ENCODE assay signal across 23 mouse cellular contexts in the genomic region with DNA sequence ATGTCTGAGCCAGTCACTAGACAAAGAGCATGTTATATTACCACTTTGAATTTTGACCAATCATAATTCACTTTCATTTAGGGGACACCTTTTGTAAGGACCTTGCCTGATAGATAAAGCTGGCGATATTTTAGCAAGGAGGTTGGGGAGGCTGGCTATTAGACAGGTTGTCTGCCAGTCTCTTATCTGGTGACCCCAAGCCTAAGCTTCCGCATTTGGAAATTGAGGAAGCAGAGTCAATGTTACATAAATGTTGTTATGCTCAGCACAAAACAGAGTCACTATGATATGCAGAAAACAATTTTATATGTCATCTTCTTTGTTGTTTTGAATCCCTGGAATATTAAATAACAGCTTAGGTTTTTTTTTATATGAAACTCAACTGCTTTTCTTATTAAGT.
DNase-seq lines count a peak whose midpoint lies in the region; ATAC-seq and TF ChIP-seq lines count a peak whose summit lies in the region.
"Had no signal": no experiment of that assay in that cellular context is flagged by ENCODE, and none has a peak within 500 bp of the region (broad histone marks: within the 10 kb centered on the region; RNA-seq: fewer than 3 reads in every experiment).

No protein-coding gene starts in this region.

- no peak overlapping the region for H3K9ac ChIP-seq in liver, adult 2 months (ENCODE audit: low read depth, low read length)
- no peak overlapping the region for H3K9ac ChIP-seq in liver, embryonic 12.5 days
- no peak overlapping the region for H3K9ac ChIP-seq in neural tube, embryonic 13.5 days
- H3K9ac ChIP-seq: embryonic facial prominence, embryonic 12.5 days; embryonic facial prominence, embryonic 15.5 days; forebrain, postnatal 0 days; hindbrain, embryonic 13.5 days had no signal

- ATAC-seq in liver, embryonic 12.5 days, result no peak
- ATAC-seq in neural tube, embryonic 13.5 days (ENCODE audit: low read depth), result no peak
- 0 out of 2 replicates have a peak, but pooled peaks have one; percentile 39 for ATAC-seq in megakaryocyte progenitor cell, adult 5-6 weeks (replicated peaks; ENCODE audit: poor library complexity)
- ATAC-seq: forebrain, embryonic 14.5 days; forebrain, postnatal 0 days; hindbrain, embryonic 16.5 days; Patski had no signal

- peak; percentile 5 for DNase-seq in liver, adult 2 months (ENCODE audit: extremely low read depth, low read depth, low spot score)
- DNase-seq in neural tube, embryonic 10.5 days (ENCODE audit: extremely low spot score, low spot score), result no peak
- DNase-seq in layer of hippocampus, postnatal 36 days, result no peak
- DNase-seq: adrenal gland, postnatal 10 days; adrenal gland, postnatal 36 days; cerebellum, adult 18-20 months; cerebellum, adult 9-10 months; cerebellum, postnatal 14 days; forebrain, postnatal 0 days; gastrocnemius, adult 2 months; gastrocnemius, postnatal 14 days; heart, adult 11 months had no signal

- no peaks in the 10 kb centered on the region for H3K4me1 ChIP-seq in liver, adult 2 months (ENCODE audit: control insufficient read depth, insufficient read depth, low read length)
- H3K4me1 ChIP-seq in liver, embryonic 12.5 days, result no peaks in the 10 kb centered on the region
- no peaks in the 10 kb centered on the region for H3K4me1 ChIP-seq in neural tube, embryonic 13.5 days (replicated peaks)
- H3K4me1 ChIP-seq: embryonic facial prominence, embryonic 12.5 days; embryonic facial prominence, embryonic 15.5 days; hindbrain, embryonic 10.5 days; hindbrain, embryonic 13.5 days had no signal

- H3K4me3 ChIP-seq in liver, adult 2 months (ENCODE audit: insufficient read depth, low read depth, low read length), result no peak overlapping the region
- no peak overlapping the region for H3K4me3 ChIP-seq in liver, embryonic 12.5 days
- no peak overlapping the region for H3K4me3 ChIP-seq in neural tube, embryonic 13.5 days
- H3K4me3 ChIP-seq: embryonic facial prominence, embryonic 12.5 days; embryonic facial prominence, embryonic 15.5 days; gastrocnemius, adult 2 months; hindbrain, embryonic 10.5 days; hindbrain, embryonic 13.5 days had no signal

- no peak for TF ChIP-seq POLR2A in liver, adult 2 months (IDR thresholded peaks at IDR 0.05; ENCODE audit: extremely low read depth, insufficient read depth, low read length)

- WGBS in liver, adult 2 months, result 58% methylated on average over 2 of the region's 2 CpGs
- 53% methylated on average over 2 of the region's 2 CpGs for WGBS in liver, embryonic 12.5 days (ENCODE audit: insufficient replicate concordance)
- 86% methylated on average over 2 of the region's 2 CpGs for WGBS in neural tube, embryonic 13.5 days

- H3K4me2 ChIP-seq in liver, embryonic 12.5 days, result no peak overlapping the region
- no peak overlapping the region for H3K4me2 ChIP-seq in neural tube, embryonic 13.5 days
- H3K4me2 ChIP-seq: embryonic facial prominence, embryonic 12.5 days; embryonic facial prominence, embryonic 15.5 days; heart, embryonic 11.5 days; hindbrain, embryonic 13.5 days had no signal

- no peaks in the 10 kb centered on the region for H3K36me3 ChIP-seq in liver, adult 2 months (ENCODE audit: control insufficient read depth, insufficient read depth, low read length)
- no peaks in the 10 kb centered on the region for H3K36me3 ChIP-seq in liver, embryonic 12.5 days
- H3K36me3 ChIP-seq in neural tube, embryonic 13.5 days, result no peaks in the 10 kb centered on the region
- H3K36me3 ChIP-seq: embryonic facial prominence, embryonic 12.5 days; embryonic facial prominence, embryonic 15.5 days; hindbrain, embryonic 10.5 days; hindbrain, embryonic 13.5 days had no signal

- H3K79me2 ChIP-seq in liver, adult 2 months (ENCODE audit: control insufficient read depth, insufficient read depth, low read length), result no peaks in the 10 kb centered on the region

- no peaks in the 10 kb centered on the region for H3K27me3 ChIP-seq in liver, adult 2 months (ENCODE audit: control insufficient read depth, insufficient read depth, low read length)
- no peaks in the 10 kb centered on the region for H3K27me3 ChIP-seq in liver, embryonic 12.5 days (replicated peaks)
- no peaks in the 10 kb centered on the region for H3K27me3 ChIP-seq in neural tube, embryonic 13.5 days
- H3K27me3 ChIP-seq: embryonic facial prominence, embryonic 12.5 days; embryonic facial prominence, embryonic 15.5 days; hindbrain, embryonic 13.5 days; Patski had no signal

- no peak for TF ChIP-seq CTCF in liver, adult 2 months (IDR thresholded peaks at IDR 0.05; ENCODE audit: low read depth, low read length)

- no peak overlapping the region for H3K27ac ChIP-seq in liver, adult 2 months (replicated peaks; ENCODE audit: insufficient read depth, low read depth, low read length)
- no peak overlapping the region for H3K27ac ChIP-seq in liver, embryonic 12.5 days
- H3K27ac ChIP-seq in neural tube, embryonic 13.5 days (replicated peaks), result 0 out of 2 replicates have a peak overlapping the region, but pooled peaks have one; percentile 13
- H3K27ac ChIP-seq: embryonic facial prominence, embryonic 12.5 days; embryonic facial prominence, embryonic 15.5 days; gastrocnemius, adult 2 months; hindbrain, embryonic 10.5 days; hindbrain, embryonic 13.5 days had no signal

- H3K9me3 ChIP-seq in liver, embryonic 12.5 days (replicated peaks), result no peaks in the 10 kb centered on the region
- H3K9me3 ChIP-seq in neural tube, embryonic 13.5 days, result no peaks in the 10 kb centered on the region
- H3K9me3 ChIP-seq: embryonic facial prominence, embryonic 12.5 days; embryonic facial prominence, embryonic 15.5 days; hindbrain, embryonic 10.5 days; hindbrain, embryonic 13.5 days had no signal
